Mouse (Mus musculus): ENCODE results near the gene Rasa2.
A peak's percentile ranks its signal among the peaks of the same experiment; 100 is the strongest.
"Not testable (repeated sequence)": the region's sequence is repeated elsewhere in the genome, so short reads cannot be mapped to it uniquely, and the experiment has no call there.

The Rasa2 gene

DNA sequence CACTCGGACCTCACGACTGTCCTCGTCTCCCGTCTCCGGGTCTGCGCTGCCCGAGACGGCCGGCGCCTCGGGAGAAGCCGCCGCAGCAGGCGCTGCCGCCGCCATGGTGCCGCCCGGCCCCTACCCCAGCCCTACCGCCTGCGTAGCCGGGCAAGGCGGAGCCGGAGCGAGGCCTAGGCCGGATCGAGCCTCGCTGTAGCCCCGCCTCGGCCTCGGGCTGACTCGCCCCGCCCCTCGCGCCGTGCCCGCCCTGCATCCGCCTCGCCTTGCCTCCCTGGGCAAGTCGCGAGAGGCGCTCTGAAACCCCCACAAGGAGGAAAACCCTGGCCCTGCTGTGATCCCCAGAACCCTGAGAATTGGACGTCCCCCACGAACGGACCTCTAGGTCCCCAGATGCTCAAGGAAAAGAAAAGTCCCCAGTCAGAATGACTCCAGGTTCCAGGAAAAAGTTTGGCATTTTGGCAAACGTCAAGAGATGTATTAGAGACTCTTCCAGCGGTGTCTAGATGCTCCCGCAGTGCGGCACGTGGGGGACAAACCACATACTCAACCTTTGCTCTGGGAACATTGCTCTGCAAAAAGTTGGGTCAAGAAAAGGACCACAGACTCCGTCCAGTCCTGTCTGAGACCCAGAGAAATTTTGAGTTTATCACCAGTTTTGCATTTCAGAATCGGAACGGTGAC, at the start of gene Rasa2:
Gene Rasa2 (minus strand): TSS at position 229 of the 684 bp plus-strand sequence.
- DNase-seq (ENCODE audit: low spot score) = peak; percentile 86

DNA sequence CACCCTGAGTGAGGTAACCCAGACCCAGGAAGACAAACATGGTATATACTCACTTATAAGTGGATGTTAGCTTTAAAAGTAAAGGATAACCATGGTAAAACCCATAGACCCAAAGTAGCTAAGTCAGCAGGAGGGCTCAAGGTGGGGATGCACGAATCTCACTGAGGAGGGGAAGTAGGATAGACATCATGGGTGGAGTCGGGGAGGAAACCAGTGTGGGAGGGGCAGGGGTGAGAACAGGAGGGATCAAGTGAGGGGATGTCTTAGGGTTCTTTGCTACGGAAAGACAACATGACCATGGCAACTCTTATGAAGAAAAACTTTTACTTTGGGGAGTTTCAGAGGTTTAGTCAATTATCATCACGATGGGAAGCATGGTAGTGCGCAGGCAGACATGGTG, 47.2 kb upstream of the Rasa2 start:
- no peak for DNase-seq (ENCODE audit: low spot score)

DNA sequence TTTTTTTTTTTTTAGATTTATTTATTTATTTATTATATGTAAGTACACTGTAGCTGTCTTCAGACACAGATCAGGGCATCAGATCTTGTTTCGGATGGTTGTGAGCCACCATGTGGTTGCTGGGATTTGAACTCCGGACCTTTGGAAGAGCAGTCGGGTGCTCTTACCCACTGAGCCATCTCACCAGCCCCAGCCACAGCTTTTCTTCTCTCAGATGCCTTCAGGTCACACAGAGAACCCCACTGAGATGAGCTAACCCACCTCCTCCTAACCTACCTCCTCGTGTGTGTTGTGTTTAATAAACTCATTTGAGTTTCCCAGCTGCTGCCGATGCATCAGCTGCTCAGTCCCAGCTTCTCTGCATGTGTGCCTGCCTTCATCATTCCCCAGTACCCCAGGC, 46.3 kb upstream of the Rasa2 start:
- DNase-seq (ENCODE audit: low spot score) = not testable (repeated sequence)

DNA sequence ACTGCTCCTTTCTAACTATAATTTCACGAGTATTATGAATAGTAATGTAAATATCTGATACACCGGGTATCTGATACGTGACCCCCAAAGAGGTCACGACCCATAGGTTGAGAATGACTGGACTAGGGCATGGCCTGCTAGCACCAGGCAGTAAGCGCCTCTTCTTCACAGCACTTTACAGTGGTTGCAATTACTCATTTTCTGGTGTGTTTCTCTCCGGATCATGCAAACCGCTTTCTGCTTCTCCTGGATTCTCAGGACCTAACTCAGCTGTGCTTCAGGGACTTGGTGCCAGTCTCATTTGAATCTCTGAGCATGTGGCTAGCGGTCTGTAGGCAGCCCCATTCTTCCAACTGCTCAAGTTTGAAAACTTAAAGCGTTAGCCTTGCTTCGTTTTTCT, 45.3 kb upstream of the Rasa2 start:
- no peak for DNase-seq (ENCODE audit: low spot score)

DNA sequence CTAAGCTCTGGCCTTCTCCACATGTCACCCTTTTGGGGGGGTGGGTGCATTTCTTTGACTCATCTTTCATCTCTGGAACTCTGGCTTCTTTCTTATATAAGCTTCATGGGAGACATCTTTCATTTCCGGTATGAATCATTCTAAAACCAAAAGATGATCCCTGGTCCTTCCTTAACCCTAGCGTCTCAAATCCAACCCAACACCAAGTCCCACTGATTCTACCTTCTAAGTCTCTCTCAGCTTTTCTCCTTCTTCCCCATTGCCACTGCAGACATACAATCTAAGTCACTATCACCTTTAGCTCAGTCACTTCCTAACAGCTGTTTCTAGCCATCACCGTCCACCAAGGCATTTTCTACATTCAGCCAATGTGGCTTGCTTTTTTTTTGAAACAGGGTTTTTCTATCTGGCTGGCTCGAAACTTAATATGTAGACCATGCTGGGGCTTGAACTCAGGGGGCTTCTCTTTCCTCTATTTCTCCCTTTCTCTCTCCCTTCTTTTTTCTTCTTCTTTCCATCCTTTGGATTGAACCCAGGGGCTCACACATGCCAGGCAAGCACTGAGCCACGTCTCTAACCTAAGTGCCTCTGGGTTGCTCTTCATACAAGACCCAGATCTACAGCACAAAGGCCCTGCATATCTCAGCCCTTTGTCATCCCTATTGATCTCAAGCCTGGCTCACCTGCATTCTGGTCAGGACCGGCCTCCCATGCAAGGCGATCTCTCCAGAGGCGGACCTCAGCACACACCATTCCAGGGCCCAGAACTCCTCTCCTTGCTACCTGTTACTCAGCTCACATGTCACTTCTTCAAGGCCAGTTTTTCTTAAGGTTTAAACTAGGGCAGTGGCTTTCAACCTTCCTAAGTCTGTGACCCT, 44.6 kb upstream of the Rasa2 start:
- no peak for DNase-seq (ENCODE audit: low spot score)

DNA sequence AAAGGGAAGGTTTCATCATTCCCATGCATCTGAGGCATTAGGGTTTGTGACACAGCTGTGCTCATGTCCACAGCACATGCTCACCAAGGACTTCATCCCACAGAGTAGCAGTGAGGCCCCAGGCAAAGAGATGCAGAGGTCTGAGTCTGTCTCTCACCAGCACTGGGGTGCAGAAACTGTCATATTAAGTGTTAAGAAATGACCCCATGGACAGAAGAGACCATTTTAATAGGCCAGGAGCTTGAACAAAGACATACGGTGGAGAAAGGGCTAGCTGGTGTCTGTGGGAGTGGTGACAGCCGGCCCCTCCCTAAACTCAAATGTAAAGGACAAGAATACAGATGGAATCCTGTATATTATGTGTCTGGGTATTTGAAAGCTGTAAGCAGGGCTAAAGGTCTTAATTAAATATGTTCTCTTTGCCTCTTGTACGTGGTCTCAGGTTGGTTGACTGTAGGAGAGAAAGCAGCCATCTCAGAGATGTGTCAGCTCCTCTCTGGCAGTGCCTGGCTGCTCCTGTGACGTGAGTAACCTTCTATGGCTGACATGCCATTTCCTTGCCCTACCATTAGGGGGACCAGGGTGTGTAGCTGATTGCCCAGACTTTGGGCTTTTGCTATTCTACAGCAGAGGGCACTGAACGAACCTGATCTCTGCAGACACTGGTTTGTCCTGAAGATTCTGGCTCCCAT, 43.8 kb upstream of the Rasa2 start:
- DNase-seq (ENCODE audit: low spot score) = peak; percentile 43

DNA sequence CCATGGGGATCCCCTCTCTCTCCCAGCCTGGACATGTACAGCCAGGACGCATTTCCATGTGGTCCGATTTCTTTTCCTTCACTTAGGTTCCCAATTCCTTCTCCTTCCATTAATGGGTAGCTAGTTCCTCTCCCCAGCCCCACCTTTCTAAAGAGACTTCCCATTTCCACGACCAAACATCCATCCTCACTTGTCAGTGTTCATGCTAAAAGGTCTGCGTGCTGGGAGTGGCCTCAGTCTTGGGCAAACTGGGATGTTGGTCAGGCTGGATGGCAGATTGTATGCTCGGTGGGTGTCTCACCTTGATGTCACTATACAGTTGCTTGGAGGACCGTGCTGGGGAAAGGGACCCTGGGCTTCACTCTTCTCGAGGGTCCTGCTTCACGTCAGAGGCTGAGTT, 42.9 kb upstream of the Rasa2 start:
- no peak for DNase-seq (ENCODE audit: low spot score)

DNA sequence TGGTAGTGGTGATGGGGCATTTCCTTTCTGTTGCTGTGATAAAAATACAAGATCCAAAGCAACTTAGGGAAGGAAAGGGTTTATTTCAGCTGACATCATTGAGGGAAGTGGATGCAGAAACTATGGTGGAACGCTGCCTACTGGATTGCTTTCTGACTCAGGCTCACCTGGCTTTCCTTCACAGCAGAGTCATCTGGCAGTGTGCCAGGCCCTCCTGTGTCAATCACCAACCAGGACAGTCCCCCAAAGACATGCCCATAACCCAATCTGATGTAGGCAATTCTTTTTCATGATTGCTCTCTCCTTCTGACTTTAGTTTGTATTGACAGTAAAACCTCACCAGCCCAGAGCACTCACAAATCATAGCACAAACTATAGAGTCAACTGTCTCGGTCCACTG, 41.0 kb upstream of the Rasa2 start:
- no peak for DNase-seq (ENCODE audit: low spot score)

DNA sequence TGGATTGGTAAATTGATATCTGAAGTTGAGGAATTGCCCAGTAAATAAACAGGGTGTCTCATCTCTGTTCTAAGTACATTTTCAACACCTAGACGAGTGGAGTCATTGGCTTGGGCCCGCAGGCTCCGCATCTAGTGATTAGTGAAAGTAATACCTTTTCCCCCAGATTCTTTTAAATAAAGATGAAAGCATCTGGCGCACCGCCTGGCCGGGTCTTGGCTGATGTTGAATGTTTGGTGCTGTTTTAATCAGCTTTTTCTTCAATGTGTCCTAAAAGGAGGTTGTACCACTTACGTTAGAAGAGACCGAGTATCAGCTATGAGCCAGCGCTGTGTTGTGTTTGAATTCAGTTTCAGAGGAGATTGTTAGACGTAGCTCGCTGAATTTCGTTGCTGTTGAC, 39.8 kb upstream of the Rasa2 start:
- DNase-seq (ENCODE audit: low spot score) = no peak

DNA sequence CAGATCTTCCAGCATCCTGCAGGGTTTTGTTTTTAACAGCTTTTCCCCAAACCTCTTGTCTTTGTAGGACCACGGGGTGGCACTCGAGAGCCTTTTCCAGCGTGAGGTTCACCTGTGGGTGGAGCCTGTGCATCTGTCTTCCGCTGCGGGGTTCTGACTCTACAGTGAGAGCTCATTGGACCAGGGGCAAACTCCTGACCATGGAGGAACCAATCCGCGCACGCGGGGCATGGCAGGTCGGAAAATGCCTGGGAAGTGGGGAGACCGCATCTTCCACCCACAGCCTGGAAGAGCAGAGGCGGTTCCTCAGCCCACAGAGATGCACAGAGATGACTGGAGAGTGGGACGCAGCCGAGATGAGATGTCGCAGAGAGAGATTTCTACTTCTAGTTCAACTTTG, 38.5 kb upstream of the Rasa2 start:
- peak; percentile 93 for DNase-seq (ENCODE audit: low spot score)

DNA sequence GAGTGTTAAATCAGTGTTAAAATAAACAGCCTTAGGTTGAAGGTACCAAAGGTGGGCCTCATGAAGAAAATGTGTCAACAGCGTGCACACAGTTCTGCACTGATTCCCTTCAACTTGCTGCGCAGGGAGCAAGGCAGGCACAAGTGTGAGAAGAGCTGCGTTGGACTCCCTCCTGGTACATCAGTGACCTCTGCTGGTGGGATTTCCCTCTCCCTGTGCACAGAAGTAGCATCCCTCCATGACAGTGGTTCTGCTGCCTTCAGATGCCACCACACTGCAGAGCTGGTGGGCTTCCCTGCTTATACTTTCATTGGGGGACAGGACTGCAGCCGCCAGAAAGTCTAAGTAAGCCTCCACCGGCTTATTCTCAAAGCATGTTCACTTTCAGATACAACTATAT, 37.2 kb upstream of the Rasa2 start:
- DNase-seq (ENCODE audit: low spot score) = peak; percentile 48

DNA sequence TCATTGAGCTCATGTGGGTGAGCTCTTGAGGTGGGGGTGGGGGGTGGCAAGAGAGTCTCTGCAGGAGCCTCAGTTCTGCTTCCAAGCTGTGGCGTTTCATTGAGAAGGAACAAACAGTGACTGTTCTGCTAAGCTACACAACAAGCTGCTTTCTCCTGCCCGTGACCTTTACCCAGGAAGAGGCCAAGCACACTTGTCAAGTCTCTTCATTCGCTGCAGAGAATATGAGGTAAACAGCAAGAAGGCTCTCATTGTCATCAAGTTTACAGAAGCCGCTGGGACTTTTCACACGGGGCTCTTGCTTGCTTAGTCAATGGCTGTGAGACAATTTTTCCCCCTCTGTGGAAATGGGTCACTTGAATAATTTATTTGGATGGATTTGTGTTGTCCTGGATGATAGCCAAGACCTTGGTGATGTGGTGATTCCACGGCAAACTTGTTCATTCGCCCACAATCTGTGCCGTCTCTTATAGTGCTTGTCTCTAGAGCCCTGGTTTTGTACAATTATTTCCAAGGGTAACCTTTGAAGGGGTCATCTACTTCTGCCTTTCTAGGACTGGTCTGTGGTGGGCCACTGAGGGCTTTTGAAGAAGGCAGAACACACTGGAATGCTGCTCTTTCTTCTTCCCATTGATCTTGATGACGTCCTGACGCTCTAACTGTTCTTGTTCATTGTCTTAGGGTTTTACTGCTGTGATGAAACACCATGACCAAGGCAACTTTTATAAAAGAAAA, 29.3 kb upstream of the Rasa2 start:
- DNase-seq (ENCODE audit: low spot score) = no peak

DNA sequence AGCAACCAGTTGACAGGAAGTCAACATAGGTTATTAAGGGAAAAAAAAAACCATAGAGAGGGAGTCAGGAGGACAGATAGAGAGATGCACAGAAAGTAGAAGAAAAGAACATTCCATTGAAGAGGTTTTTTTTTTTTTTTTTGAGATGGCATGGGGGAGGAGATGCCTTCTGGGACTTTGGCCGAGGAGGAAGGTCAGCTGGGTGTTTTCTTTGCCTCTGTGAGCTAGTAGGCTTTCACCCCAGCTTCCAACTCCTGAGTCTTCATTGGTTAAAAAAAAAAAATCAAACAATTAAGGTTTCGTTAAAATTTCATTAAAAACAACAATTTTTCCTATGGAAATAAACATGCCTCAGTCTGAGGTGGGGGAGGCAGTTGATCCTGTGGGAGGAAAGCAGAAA, 28.4 kb upstream of the Rasa2 start:
- DNase-seq (ENCODE audit: low spot score) = no peak

DNA sequence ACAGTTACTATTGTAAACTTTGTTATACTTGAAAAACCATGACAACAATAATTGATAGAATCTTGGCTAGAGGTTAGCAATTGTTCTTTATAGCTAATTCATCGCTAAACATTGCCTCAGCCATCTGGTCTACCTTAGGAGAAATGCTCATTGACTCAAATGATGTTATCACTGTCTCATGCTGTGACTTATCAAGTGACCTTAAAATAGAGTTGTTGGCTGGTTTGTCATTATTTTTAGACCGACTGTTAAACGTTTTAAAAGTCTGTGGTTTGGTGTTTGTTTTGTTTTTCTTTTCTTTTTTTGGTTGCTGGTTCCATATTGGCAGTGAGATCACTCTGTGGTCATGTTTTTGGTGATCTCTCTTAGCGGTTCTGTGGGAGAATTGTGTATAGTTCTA, 22.1 kb upstream of the Rasa2 start:
- no peak for DNase-seq (ENCODE audit: low spot score)

DNA sequence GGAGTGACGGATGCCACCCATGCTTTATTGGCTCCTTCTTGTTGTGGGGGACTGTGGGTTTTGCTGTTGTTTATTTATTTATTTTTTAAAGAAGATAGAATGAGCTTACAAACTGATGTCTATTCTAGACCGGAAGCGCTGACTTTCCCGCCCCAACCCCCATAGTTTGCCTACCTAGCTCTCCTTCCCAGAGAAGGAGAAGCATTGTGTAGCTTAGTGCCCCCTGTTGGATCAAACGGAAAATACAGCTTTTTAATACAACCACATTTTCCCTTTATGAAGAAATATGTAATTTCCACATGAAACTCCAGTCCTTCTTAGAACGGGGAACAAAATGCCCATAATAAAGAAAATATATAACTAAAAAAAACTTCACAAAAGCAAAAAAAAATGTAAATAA, 21.3 kb upstream of the Rasa2 start:
- DNase-seq (ENCODE audit: low spot score) = no peak

DNA sequence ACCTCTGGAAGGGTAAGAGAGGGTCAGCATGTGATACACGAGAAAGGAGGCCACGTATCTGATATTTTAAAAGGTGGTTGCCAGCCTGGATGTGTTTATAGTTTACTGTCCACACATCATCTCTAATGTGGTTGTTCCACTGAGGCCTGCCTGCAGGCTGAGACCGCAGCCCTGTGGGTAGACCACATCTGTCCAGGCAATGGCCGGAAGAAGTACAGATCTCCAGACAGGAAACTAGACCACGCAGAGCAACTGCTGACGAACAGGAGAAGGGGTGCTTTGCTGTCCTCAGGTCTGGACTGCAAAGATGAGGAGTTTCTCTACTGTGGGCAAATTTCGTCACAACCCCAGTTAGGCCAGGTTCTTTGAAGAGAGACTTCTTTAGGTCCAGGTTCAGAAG, 19.4 kb upstream of the Rasa2 start:
- no peak for DNase-seq (ENCODE audit: low spot score)

DNA sequence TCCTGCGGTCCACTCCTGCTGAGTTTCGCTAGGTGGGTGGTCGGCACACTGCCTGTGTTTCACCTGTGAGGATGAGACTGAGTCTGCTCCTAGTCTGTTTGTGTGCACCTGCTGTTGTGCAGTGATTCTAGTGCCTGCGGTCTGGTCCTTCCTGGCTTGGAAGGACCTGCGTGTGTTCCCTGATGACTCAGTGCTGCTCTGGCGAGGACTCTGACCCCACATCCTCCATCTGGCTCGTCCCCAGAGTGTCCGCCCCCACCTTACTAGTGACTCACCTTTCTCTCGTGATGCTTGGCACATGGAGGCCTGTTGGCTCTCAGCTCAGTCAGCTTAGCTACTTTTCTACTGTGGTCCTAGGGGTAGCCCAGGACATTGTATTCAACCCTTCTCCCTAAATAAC, 18.5 kb upstream of the Rasa2 start:
- no peak for DNase-seq (ENCODE audit: low spot score)

DNA sequence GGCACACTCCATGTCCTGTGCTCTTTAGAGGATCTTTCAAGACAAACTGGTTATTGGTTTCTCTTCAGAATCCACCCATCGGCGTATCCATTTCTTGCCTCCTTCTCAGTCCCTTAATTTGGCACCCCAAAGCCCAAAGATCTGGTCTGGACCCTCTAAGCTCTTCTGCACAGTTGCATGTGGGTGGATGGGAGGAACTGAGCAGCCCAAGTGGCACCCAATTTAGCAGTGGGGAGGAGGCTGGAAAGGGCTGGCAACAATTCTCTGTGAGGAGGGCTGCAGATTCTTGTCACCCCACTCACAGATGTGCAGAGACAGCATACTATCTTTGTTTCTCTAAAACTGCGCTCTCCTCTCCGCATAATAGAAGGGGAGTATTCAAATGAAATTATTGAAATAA, 17.9 kb upstream of the Rasa2 start:
- no peak for DNase-seq (ENCODE audit: low spot score)

DNA sequence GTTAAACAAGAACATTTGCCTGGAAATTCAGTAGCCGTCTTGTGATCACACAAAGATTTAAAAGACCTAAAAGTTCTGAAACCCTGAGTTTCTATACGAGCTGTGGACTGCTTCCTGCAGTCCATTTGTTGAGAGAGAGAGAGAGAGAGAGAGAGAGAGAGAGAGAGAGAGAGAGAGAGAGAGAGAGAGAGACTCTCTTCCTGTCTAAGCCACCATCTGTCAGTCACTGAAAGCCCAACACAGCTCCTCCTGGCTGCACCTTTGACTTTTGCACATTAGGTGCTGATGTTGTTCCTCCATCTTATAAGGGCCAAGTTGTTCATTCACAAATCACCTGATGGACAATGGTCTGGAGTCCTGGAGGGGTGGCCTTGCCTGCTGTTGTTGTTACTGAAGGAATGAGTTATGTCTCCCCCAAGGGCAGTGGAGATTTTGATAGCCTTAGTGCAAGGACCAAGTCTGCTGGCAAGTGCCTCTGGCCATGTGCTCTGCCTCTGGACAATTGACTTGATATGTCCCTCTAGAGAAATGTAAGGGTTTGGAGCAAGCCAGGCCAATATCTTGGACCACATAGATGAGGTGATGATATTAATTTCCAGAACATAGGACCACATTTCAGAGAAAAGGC, 15.4 kb upstream of the Rasa2 start:
- no peak for DNase-seq (ENCODE audit: low spot score)

DNA sequence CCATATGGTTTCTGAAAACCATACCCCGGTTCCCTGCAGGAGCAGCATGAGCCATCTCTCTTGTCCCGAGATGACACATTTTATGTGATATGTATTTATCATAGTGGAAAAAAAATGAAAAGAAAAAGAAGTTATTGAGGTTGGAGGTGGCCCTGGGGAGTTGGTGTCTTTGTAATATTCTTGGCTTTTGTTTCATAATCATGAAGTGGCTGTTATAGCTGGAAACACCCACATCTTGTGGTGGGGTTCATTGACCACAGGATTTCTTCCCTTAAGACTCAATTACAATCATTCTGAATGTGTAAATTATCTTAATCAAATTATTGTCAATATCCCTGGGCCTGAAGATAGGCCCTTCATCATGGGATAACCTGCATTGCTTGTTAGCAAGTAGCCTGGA, 13.4 kb upstream of the Rasa2 start:
- DNase-seq (ENCODE audit: low spot score) = no peak

DNA sequence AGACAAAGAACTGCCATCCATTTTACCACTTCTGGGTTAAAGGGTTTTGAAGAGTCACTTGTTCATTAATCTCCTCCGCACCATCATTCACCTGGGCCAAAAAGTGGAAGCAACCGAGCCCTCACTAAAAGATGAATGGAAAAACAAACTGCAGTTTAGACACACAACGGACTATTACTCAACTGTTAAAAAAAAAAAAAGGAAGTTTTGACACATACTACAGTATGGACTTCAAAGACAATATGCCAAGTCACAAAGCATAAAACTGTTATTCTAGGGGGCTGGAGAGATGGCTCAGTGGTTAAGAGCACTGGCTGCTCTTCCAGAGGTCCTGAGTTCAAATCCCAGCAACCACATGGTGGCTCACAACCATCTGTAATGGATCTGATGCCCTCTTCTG, 12.6 kb upstream of the Rasa2 start:
- not testable (repeated sequence) for DNase-seq (ENCODE audit: low spot score)

DNA sequence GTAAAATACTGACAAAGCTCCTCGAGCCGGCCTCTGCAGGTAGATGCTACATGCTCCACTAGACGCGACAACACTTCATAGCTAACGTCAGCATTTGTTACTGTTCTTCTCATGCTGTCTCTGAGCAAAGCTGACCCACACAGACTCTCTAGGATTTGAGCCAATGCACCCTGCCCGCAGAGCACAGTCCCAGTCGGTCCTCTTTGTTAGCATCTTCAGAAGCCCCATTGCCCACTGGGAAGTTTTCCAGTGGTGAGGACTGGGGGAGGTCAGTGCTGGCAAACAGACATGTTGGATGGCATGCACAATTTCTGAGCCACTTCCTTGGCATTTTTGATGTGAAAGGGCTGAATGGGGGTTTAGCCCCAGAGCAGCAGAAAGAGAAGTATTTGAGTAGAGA, 8.0 kb upstream of the Rasa2 start:
- no peak for DNase-seq (ENCODE audit: low spot score)

All from ovary, adult 18-20 months (tissue).